ENCODE assay signal across 19 mouse cellular contexts in genomic region chr10:116444371-116444770, GRCm38 (mm10). TPM values are rescaled to one million over a fixed set of nuclear protein-coding genes. Genes with fewer than 3 reads are reported as not detected.
DNase-seq lines count a peak whose midpoint lies in the region; TF ChIP-seq lines count a peak whose summit lies in the region.
"Had no signal": no experiment of that assay in that cellular context is flagged by ENCODE, and none has a peak within 500 bp of the region (broad histone marks: within the 10 kb centered on the region; RNA-seq: fewer than 3 reads in every experiment).

No protein-coding gene starts in this region.

- no peaks in the 10 kb centered on the region for H3K27me3 ChIP-seq in heart, embryonic 10.5 days (ENCODE audit: insufficient read depth, poor library complexity, severe bottlenecking)
- H3K27me3 ChIP-seq in testis, adult 2 months (ENCODE audit: control insufficient read depth, insufficient read depth, low read length) = no peaks in the 10 kb centered on the region
- no peaks in the 10 kb centered on the region for H3K27me3 ChIP-seq in midbrain, embryonic 10.5 days (ENCODE audit: low read depth, poor library complexity, severe bottlenecking)
- H3K27me3 ChIP-seq: embryonic facial prominence, embryonic 12.5 days; forebrain, embryonic 13.5 days; heart, embryonic 12.5 days; hindbrain, embryonic 15.5 days had no signal

- intact Hi-C loops in heart, postnatal 36 days (cut with DNase I) = no loop called here

- TF ChIP-seq CTCF in testis, adult 2 months (IDR thresholded peaks at IDR 0.05; ENCODE audit: control insufficient read depth, insufficient read depth, insufficient replicate concordance, low read depth, low read length) = peak; percentile 26; the same call in 1 of the 2 replicates

- no peaks in the 10 kb centered on the region for H3K36me3 ChIP-seq in heart, embryonic 10.5 days
- no peaks in the 10 kb centered on the region for H3K36me3 ChIP-seq in testis, adult 2 months (ENCODE audit: control insufficient read depth, insufficient read depth, low read length)
- 0 out of 2 replicates have a peak, but pooled peaks cover 6% of the 10 kb centered on the region for H3K36me3 ChIP-seq in midbrain, embryonic 10.5 days

- no peaks in the 10 kb centered on the region for H3K9me3 ChIP-seq in heart, embryonic 10.5 days
- H3K9me3 ChIP-seq in midbrain, embryonic 10.5 days (replicated peaks) = peaks cover under 1% of the 10 kb centered on the region; the same call in 1 of the 2 replicates
- H3K9me3 ChIP-seq: embryonic facial prominence, embryonic 12.5 days; forebrain, embryonic 13.5 days; hindbrain, embryonic 15.5 days had no signal

- H3K4me3 ChIP-seq in heart, embryonic 10.5 days = no peak overlapping the region
- H3K4me3 ChIP-seq in testis, adult 2 months (ENCODE audit: control insufficient read depth, low read depth, low read length) = no peak overlapping the region
- H3K4me3 ChIP-seq in midbrain, embryonic 10.5 days = no peak overlapping the region
- H3K4me3 ChIP-seq: embryonic facial prominence, embryonic 12.5 days; forebrain, embryonic 13.5 days; heart, adult 2 months; heart, embryonic 12.5 days; hindbrain, embryonic 15.5 days had no signal

- DNase-seq in heart, embryonic 10.5 days (ENCODE audit: low spot score) = peak; percentile 50
- no peak for DNase-seq in heart, postnatal 36 days
- DNase-seq in testis, postnatal 14 days (ENCODE audit: low spot score) = no peak
- DNase-seq in ZHBTc4 (ENCODE audit: low read depth, low spot score) = peak; percentile 76
- no peak for DNase-seq in Muller cell, postnatal 12 days (ENCODE audit: inconsistent ontology term)
- DNase-seq in midbrain, embryonic 10.5 days (ENCODE audit: low spot score) = no peak
- DNase-seq: adrenal gland, postnatal 14 days; cerebellum, adult 11-12 months; cerebellum, adult 9-10 months; cerebellum, postnatal 25 days; forebrain, postnatal 0 days; gastrocnemius, postnatal 14 days had no signal

- TF ChIP-seq POLR2A in testis, adult 2 months (IDR thresholded peaks at IDR 0.05; ENCODE audit: control insufficient read depth, low read depth, low read length) = no peak

- H3K27ac ChIP-seq in heart, embryonic 10.5 days = no peak overlapping the region
- H3K27ac ChIP-seq in testis, adult 2 months (ENCODE audit: control insufficient read depth, insufficient read depth, low read depth, low read length) = no peak overlapping the region
- H3K27ac ChIP-seq in midbrain, embryonic 10.5 days (replicated peaks) = no peak overlapping the region
- H3K27ac ChIP-seq: embryonic facial prominence, embryonic 12.5 days; forebrain, embryonic 13.5 days; heart, adult 2 months; hindbrain, embryonic 15.5 days had no signal

- H3K4me1 ChIP-seq in heart, embryonic 10.5 days = peaks cover 17% of the 10 kb centered on the region; the same call in 1 of the 2 replicates
- H3K4me1 ChIP-seq in testis, adult 2 months (ENCODE audit: control insufficient read depth, insufficient read depth, low read length) = no peaks in the 10 kb centered on the region
- H3K4me1 ChIP-seq in midbrain, embryonic 10.5 days = no peaks in the 10 kb centered on the region
- H3K4me1 ChIP-seq: forebrain, embryonic 13.5 days; hindbrain, embryonic 15.5 days had no signal

- 88% methylated on average over 10 of the region's 10 CpGs for WGBS in heart, embryonic 10.5 days
- 98% methylated on average over 10 of the region's 10 CpGs for WGBS in midbrain, embryonic 10.5 days

RNA-seq across cellular contexts. Expression of gene Kcnmb4, which starts 29.3 kb away (rescaled TPM):
- polyA plus RNA-seq in heart, embryonic 10.5 days (2016; fragmentation: Nextera tagmentation; extraction: Ambion mirVana) = 5.0 and 8.0 TPM in 2 replicates
- total RNA-seq in heart, postnatal 36 days (2021) = under 1 TPM; 0.22 to 0.24 TPM
- polyA plus RNA-seq in testis, adult 2 months (2012; rRNA removed) = 145 and 169 TPM in 2 replicates
- 7.5 and 10.6 TPM in 2 replicates for polyA plus RNA-seq in midbrain, embryonic 10.5 days (2016; fragmentation: Nextera tagmentation; extraction: Ambion mirVana)
- total RNA-seq: gastrocnemius, adult 18-20 months had no signal

Comparison
In these comparisons a context has a peak if more than half of its experiments do, and no peak if none do; other contexts are left out.
1. DNase-seq: peak in heart, embryonic 10.5 days (single experiment) and ZHBTc4 (single experiment); none in heart, postnatal 36 days (0 of 2), testis, postnatal 14 days (single experiment), Muller cell, postnatal 12 days (single experiment) and midbrain, embryonic 10.5 days (single experiment).
2. RNA of gene Kcnmb4, which starts 29.3 kb away (polyA plus RNA-seq): 145 to 169 TPM in testis, adult 2 months; 5.0 to 8.0 TPM in heart, embryonic 10.5 days and 7.5 to 10.6 TPM in midbrain, embryonic 10.5 days; every median in the first group is over 10 times any median in the second.